Mouse (Mus musculus): ENCODE measurements at regions not wholly inside any gene's neighbourhood (a gene's known extent, or its start where the extent isn't known, plus 50 kb on each side); places are given as distances from the start of the nearest gene placed in this dataset.
A peak's percentile ranks its signal among the peaks of the same experiment; 100 is the strongest.

- no peak for DNase-seq (ENCODE audit: low spot score)
These were observed 465.8 kb downstream of the Tmem182 start for GRCm38 (mm10) chr1:41271111-41271730.

DNA sequence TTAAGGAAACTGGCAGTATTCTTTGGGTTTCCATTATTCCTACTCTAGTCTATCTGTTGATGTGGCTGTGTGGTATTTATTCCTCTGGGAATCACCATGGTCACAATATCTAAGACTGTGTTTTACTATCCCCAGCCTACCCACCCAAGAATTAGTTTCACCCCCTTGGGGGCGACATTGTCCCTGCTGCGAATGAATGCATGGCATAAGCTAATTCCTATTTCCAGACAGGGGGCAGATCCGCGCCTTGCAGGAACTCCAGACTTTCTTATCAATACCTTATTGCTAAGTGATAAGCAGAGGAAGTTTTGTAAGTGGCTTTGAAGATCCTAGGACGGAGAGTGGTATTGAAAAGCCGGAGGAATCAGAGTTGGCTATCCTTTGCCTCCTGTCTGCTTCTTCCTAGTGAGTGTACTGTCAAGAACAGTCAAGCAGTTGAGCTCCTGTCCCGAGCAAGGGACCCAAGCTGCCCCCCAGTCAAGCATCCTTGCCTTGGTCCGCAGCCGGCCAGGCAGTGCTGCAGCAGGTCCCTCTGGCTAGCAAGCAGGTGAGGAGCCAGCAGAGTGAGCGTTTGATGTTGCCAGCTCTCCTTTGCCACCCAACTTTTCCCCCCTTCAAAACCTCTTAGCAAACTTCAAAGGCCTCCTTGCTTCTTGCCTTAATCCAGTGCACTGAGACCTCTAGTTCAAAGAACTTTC lies 469.3 kb downstream of the Tmem182 start:
- DNase-seq (ENCODE audit: low spot score) = no peak

DNA sequence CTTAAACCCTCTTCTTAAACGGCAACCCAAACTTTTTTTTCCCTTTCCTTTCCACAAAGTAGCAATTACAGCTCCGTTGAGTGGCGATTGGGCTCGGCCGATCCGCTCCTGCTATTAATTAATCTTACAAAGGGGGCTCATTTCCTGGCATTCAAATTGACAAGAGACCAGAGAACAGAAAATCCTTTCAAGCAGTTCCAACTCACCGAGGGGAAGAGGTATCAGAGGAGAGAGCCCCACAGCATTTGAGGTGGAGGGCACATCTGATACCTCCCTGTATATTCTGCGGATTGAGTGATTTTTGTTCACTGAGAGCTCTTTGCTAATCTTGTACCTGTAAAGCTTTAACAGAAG lies 469.8 kb downstream of the Tmem182 start:
- DNase-seq (ENCODE audit: low spot score) = no peak

GRCm38 (mm10) chr1:41275642-41276041 lies 470.2 kb downstream of the Tmem182 start:
- no peak for DNase-seq (ENCODE audit: low spot score)

DNA sequence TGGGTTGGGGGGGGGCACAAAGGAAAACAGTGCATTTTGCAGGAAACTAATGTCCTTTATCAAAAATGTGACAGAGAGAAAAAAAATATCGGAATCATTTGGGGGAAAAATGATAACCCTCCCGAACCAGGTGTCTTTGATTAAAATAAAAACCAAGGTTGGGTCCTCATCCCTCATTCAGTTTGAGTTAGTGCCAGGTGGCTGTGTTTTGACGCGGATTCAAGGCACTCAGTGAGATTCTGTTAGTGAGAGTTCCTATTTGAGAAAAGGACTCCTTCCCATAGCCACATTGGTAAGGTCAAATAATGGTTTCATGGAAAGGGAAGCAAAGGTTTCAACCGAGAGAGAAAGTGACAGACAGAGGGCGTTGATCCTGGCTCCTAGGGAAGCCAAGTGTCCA lies 470.9 kb downstream of the Tmem182 start:
- DNase-seq (ENCODE audit: low spot score) = no peak

GRCm38 (mm10) chr1:41285221-41285620 lies 479.8 kb downstream of the Tmem182 start:
- DNase-seq (ENCODE audit: low spot score) = no peak

- no peak for DNase-seq (ENCODE audit: low spot score)
These were observed 480.8 kb downstream of the Tmem182 start for GRCm38 (mm10) chr1:41286221-41286620.

GRCm38 (mm10) chr1:41326861-41327480 lies 521.6 kb downstream of the Tmem182 start:
- no peak for DNase-seq (ENCODE audit: low spot score)

DNA sequence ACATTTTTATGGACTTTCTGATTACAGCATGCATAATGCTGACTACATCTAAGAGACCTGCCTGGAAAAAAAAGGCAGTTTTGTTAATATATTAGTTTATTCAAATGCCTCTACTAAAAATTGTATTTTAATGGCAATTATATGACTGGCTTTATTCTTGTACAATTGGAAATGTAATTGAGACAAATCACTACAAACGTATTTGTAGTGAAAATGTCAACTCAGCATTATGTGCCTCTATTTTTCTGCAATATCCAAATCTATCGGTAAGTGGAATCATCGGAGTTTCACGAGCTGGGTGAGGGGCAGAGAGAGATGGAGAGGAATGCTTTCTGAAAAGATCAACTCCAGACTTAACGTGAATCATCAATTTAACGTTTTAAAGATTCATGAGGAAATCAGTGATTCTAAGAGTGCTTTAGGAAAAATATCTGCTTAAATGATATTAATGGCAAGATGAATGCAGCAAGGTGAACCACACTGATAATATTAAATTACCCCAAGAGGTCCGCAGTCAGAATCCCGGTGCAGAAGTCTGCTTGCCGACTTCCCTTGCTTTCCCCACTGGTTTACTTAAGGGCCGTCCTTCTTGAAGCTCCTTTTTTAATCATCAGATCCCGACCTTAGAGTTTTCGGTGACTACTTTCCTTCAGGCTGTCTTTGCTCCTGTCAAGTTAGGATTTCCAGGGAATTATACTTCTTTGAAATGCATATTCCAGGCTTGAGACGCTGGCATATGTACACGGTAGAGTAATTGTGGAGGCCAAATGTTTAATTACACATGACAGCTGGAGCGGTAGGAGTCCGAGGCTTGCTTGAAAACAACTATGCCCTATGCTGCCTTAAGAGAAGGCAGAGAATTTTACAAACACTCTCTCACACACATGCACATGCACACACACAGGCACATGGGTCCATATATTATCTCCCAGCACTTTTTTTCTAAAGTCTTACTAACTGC lies 544.7 kb downstream of the Tmem182 start:
- DNase-seq (ENCODE audit: low spot score) = no peak

- DNase-seq (ENCODE audit: low spot score) = no peak
These were observed 553.7 kb downstream of the Tmem182 start for GRCm38 (mm10) chr1:41359061-41359460.

GRCm38 (mm10) chr1:41361512-41361911 lies 556.1 kb downstream of the Tmem182 start:
- no peak for DNase-seq (ENCODE audit: low spot score)

DNA sequence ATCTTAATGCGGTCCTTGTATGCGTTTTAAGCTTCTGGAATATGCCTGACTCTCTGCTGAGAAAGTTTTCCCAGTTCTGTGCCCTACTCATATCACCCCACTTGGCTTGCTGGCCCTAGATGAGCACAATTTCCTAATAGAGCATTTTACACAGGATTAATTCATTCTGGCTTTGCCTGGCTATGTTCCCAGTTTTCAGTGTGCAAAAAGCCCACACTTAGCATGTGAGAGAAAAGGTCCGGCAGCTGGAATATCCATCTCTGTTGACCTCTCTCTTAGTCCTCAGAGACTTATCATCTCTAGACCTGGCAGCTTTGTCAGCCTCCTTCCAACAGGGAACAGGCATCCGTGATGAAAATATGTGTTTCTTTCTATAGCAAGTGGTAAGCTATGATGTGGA lies 574.6 kb downstream of the Tmem182 start:
- no peak for DNase-seq (ENCODE audit: low spot score)

- DNase-seq (ENCODE audit: low spot score) = no peak
These were observed 576.1 kb downstream of the Tmem182 start for GRCm38 (mm10) chr1:41381487-41381886.

DNA sequence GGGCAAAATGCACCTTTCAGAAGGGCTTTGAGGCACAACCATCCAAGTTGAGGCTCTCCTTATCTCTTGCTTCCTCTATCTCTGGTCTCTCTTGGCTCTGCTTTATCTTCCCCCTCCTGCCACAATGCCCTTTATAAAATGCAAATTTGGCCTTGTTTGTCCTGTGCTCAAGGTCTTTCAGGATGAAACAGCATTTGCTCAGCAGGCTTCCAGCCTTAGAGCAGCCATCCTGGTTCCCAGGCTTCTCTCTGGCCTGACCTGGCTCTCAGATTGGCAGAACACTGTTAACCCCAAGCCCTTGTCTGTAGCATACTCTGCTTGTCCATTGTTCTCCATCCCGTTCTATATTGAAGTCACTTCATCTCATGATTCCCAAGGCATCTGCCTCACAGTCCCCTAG lies 579.3 kb downstream of the Tmem182 start:
- DNase-seq (ENCODE audit: low spot score) = peak; percentile 62

- no peak for DNase-seq (ENCODE audit: low spot score)
These were observed 581.0 kb downstream of the Tmem182 start for GRCm38 (mm10) chr1:41386435-41386834.

DNA sequence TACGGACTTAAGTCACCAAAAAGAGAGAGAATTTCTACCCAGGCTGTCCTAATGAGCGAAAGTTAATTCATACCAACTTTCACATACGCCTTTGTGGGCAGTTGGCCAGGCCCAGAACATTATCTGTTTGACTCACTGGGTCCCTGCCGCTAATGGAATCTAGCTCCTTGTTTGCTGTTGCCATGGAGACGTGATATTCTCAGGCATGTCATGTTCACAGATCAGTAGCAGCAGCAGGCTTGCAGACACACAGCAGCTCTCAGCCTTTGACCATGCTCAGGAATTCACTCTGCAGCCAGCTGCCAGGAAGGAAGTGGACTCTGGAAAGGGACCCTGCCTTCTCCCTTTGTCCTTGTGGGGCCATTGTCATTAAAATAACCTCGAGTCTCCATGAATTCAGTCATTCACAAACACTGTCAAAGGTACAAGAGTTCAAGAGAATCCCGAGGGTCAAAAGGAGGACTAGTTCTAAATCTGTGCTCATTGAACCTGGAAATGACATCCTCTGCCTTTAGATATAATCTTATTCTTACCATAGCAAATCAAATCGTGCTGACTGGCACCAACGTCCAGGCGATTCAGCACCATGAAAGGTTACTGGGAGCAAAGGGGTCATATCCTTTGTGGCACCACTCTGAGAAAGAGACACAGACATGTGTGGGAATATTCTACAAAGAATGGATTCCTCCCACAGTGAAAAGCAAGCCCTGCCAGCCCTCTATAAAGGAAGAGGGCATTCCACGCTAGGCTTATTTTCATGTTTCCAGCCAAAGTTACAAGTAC lies 584.9 kb downstream of the Tmem182 start:
- DNase-seq (ENCODE audit: low spot score) = peak; percentile 77

GRCm38 (mm10) chr1:41391071-41391470 lies 585.7 kb downstream of the Tmem182 start:
- no peak for DNase-seq (ENCODE audit: low spot score)

- DNase-seq (ENCODE audit: low spot score) = no peak
These were observed 587.9 kb downstream of the Tmem182 start for GRCm38 (mm10) chr1:41393287-41393686.

DNA sequence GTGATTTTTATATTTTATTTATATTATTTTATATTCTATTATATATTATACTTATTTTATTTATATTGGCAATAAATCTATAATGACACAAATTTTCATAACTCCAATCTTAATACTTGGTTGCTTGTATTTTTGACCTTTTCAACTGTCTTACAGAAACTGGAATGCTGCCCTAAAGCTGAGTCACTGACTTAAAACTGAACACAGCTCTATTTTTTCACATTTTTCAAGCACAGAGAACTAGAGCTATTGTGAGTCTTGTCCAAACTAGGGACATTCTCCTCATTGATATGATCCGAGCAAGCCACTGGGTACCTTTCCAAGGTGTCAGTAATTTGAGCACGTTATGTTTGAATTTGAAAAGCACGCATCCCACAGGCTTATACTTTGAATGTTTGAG lies 589.7 kb downstream of the Tmem182 start:
- DNase-seq (ENCODE audit: low spot score) = no peak

DNA sequence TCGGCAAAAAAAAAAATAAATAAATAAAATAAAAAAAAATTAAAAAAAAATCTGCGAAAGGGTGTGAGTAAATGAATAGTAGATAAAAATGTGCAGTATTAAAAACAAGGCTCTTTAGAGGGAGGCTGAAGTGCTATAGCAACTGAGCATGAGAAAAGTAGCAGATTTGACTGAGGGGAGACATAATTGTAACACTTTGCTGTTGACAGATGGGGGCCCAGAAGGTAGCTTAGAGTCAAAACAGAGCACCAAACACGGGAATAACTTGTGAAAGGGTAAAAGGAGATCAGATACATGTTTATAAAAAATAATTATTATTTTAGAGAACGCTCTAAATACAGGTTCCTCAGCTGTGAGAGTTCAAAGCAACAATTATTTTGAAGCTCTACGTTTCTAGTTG lies 605.1 kb downstream of the Tmem182 start:
- no peak for DNase-seq (ENCODE audit: low spot score)

- no peak for DNase-seq (ENCODE audit: low spot score)
These were observed 606.2 kb downstream of the Tmem182 start for GRCm38 (mm10) chr1:41411641-41412040.

GRCm38 (mm10) chr1:41412078-41412477 lies 606.7 kb downstream of the Tmem182 start:
- no peak for DNase-seq (ENCODE audit: low spot score)
